Mouse (Mus musculus): ENCODE measurements around the gene Atp6v1g3. TPM values are rescaled to one million over a fixed set of nuclear protein-coding genes. Genes with fewer than 3 reads are reported as not detected.

The Atp6v1g3 gene
- not detected in 2 replicates for polyA plus RNA-seq (2012; rRNA removed)

GRCm38 (mm10) chr1:138273438-138273837 lies at the start of gene Atp6v1g3:
Gene Atp6v1g3, plus strand, starts transcription at chr1:138273738.

Other genes with a start within 250 kb of the Atp6v1g3 start
- gene Ptprc, start 98.0 kb upstream of the Atp6v1g3 start, polyA plus RNA-seq (2012; rRNA removed) = 1.0 and 1.1 TPM in 2 replicates